Mouse (Mus musculus) CH12.LX (cell line): Measurements from ENCODE around the gene Mrps35. TPM values are rescaled to one million over a fixed set of nuclear protein-coding genes. Genes with fewer than 3 reads are reported as not detected.

Source experiments
- DNase-seq: peaks from one replicate; pipeline ENCODE4 v3.0.0-alpha.2; 2013; ENCODE audit errors: extremely low read depth
- H3K27ac ChIP-seq: 2 replicates; pipeline ENCODE4 v1.5.1; 2012; ENCODE audit warnings: low read depth, mild to moderate bottlenecking, control low read depth, moderate library complexity; ENCODE audit not compliant: insufficient read depth
- H3K27me3 ChIP-seq: replicated peaks from 2 replicates; pipeline ENCODE3; 2012; ENCODE audit warnings: inconsistent platforms
- H3K36me3 ChIP-seq, 2 experiments: replicated peaks in 1 of 2; 2 replicates each; pipeline versions ENCODE3 to v1.6.1; 2012; ENCODE audit warnings: inconsistent platforms in 1 of 2, low read length in 1 of 2, mild to moderate bottlenecking in 1 of 2, mixed read lengths in 1 of 2, moderate library complexity in 1 of 2; ENCODE audit not compliant: control insufficient read depth in 1 of 2, insufficient read depth in 1 of 2
- H3K4me1 ChIP-seq, 2 experiments: 2 replicates each; pipeline ENCODE4 v1.6.1; 2012; ENCODE audit warnings: inconsistent platforms in 1 of 2, moderate library complexity in 1 of 2; ENCODE audit not compliant: insufficient read depth in 2 of 2, control insufficient read depth in 1 of 2
- H3K4me2 ChIP-seq: 2 replicates; pipeline ENCODE4 v1.6.1; 2012; ENCODE audit warnings: low read depth, mild to moderate bottlenecking, control low read depth; ENCODE audit not compliant: poor library complexity, insufficient read depth, severe bottlenecking
- H3K4me3 ChIP-seq, 3 experiments: fragments of 150-350 bp in 1 of 3; sonication (generic) in 1 of 3; replicated peaks in 1 of 3; 2 replicates each; pipeline versions ENCODE3 to v1.5.1; 2011 to 2012; ENCODE audit warnings: low read depth in 2 of 3, low read length in 2 of 3, mild to moderate bottlenecking in 2 of 3, moderate library complexity in 2 of 3, control low read depth in 1 of 3, improper control_type of control experiment in 1 of 3, inconsistent platforms in 1 of 3, mixed read lengths in 1 of 3; ENCODE audit not compliant: poor library complexity in 1 of 3
- H3K79me2 ChIP-seq: replicated peaks from 2 replicates; pipeline ENCODE4 v1.6.1; 2012; ENCODE audit warnings: mild to moderate bottlenecking, moderate library complexity; ENCODE audit not compliant: control insufficient read depth, poor library complexity, insufficient read depth, severe bottlenecking; ENCODE audit errors: extremely low read depth
- H3K9ac ChIP-seq: 2 replicates; pipeline ENCODE4 v1.6.1; 2012; ENCODE audit warnings: low read depth, mild to moderate bottlenecking, control low read depth, moderate library complexity; ENCODE audit not compliant: insufficient read depth
- H3K9me3 ChIP-seq: replicated peaks from 2 replicates; pipeline ENCODE3; 2012; ENCODE audit warnings: low read length, inconsistent platforms, mixed read lengths
- CHD2 ChIP-seq: IDR thresholded peaks from 2 replicates; pipeline ENCODE4 v1.6.1; 2011; ENCODE audit warnings: low read length, improper control_type of control experiment
- JUN ChIP-seq: IDR thresholded peaks from 2 replicates; pipeline ENCODE4 v1.6.1; 2011; ENCODE audit warnings: low read depth, mild to moderate bottlenecking, low read length, improper control_type of control experiment, moderate library complexity; ENCODE audit not compliant: insufficient read depth
- KAT2A ChIP-seq: IDR thresholded peaks from 2 replicates; pipeline ENCODE4 v1.6.1; 2012; ENCODE audit warnings: low read length, improper control_type of control experiment, inconsistent platforms; ENCODE audit not compliant: insufficient replicate concordance
- MAFK ChIP-seq: IDR thresholded peaks from 2 replicates; pipeline ENCODE4 v1.6.1; 2011; ENCODE audit warnings: low read length, improper control_type of control experiment; ENCODE audit not compliant: insufficient replicate concordance
- MAX ChIP-seq: IDR thresholded peaks from 2 replicates; pipeline ENCODE4 v1.6.1; 2011; ENCODE audit warnings: low read length, improper control_type of control experiment
- MYC ChIP-seq: IDR thresholded peaks from 2 replicates; pipeline ENCODE4 v1.6.1; 2011; ENCODE audit warnings: low read depth, mild to moderate bottlenecking, improper control_type of control experiment, low read length
- NELFE ChIP-seq: IDR thresholded peaks from 2 replicates; pipeline ENCODE4 v1.6.1; 2011; ENCODE audit warnings: low read depth, low read length, improper control_type of control experiment
- RAD21 ChIP-seq: IDR thresholded peaks from 2 replicates; pipeline ENCODE4 v1.6.1; 2011; ENCODE audit warnings: low read depth, mild to moderate bottlenecking, low read length, improper control_type of control experiment, moderate library complexity
- RCOR1 ChIP-seq: conservative IDR thresholded peaks from 2 replicates; pipeline ENCODE4 v1.6.1; 2012; ENCODE audit warnings: low read depth, mild to moderate bottlenecking, inconsistent platforms, low read length, improper control_type of control experiment
- SIN3A ChIP-seq: IDR thresholded peaks from 2 replicates; pipeline ENCODE4 v1.6.1; 2012; ENCODE audit warnings: low read length, improper control_type of control experiment, inconsistent platforms
- SMC3 ChIP-seq: IDR thresholded peaks from 2 replicates; pipeline ENCODE4 v1.6.1; 2011; ENCODE audit warnings: low read depth, low read length, improper control_type of control experiment
- TBP ChIP-seq: conservative IDR thresholded peaks from 2 replicates; pipeline ENCODE4 v1.6.1; 2011; ENCODE audit warnings: low read depth, low read length, improper control_type of control experiment
- TCF12 ChIP-seq: IDR thresholded peaks from 2 replicates; pipeline ENCODE4 v1.6.1; 2014; ENCODE audit warnings: low read depth, mild to moderate bottlenecking, inconsistent platforms, low read length, improper control_type of control experiment
- UBTF ChIP-seq: IDR thresholded peaks from 2 replicates; pipeline ENCODE4 v1.6.1; 2012; ENCODE audit warnings: low read depth, mild to moderate bottlenecking, inconsistent platforms, low read length, improper control_type of control experiment, moderate library complexity
- ZC3H11A ChIP-seq: IDR thresholded peaks from 2 replicates; pipeline ENCODE4 v1.6.1; 2012; ENCODE audit warnings: low read depth, mild to moderate bottlenecking, inconsistent platforms, low read length, improper control_type of control experiment
- dilution Hi-C: fragments of 300-500 bp; cut with MboI; formaldehyde crosslinking; loops from 2 replicates; pipeline ENCODE4 v1.14.3; 2020; ENCODE audit warnings: low sequenced_read_pairs; ENCODE audit not compliant: extremely low pct_unique_long_range_greater_than_20kb, extremely low pct_ligation_motif_present
- in situ Hi-C: fragments of 300-500 bp; cut with MboI; formaldehyde crosslinking; loops from 3 replicates; pipeline ENCODE4 v1.14.3; 2019; ENCODE audit warnings: low sequenced_read_pairs, low pct_ligation_motif_present, low pct_unique_long_range_greater_than_20kb, mixed read lengths
- polyA plus RNA-seq: library from polyadenylated mRNA; unstranded; fragments of >175 nt; gene quantifications from 2 replicates; pipeline ENCODE4 v1.2.1, GENCODE M21; 2012; ENCODE audit warnings: low read depth; ENCODE audit not compliant: insufficient read length
- total RNA-seq, 2 experiments: library from RNA; depleted of rRNA; stranded (reverse); fragments of 300-350 nt in 1 of 2; fragments of >200 nt in 1 of 2; gene quantifications; 2 replicates each; pipeline ENCODE4 v1.2.3; 2012 to 2014

Mrps35 gene
- total and polyA plus RNA-seq, 3 experiments: 36.6 to 141 (median 84.2) TPM

DNA sequence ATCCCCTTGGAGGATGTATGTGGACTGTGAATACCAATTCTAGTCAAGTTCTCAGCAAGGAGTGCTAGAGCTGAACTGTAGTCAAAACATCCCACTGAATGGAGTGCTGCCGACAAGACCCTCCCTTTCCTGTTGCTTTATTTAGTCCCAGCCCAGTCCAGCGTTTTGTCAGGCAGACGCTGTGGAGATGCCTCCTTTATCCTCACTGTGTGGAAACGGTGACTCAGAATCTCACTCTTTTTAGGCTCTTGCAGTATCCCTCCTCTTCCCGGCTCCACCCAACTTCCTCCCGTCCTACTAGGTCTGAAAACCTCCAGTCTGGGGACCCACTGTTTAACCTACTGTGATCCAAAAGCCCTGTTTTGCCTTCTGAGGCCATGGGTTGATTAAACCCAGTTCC lies 78.8 kb downstream of the Mrps35 start:
- Histone ChIP-seq H3K36me3 (no peaks in the 10 kb centered on the region), H3K9me3 (no peaks in the 10 kb centered on the region), H3K79me2 (no peaks in the 10 kb centered on the region), H3K4me2 (no peak overlapping the region), H3K4me1 (peaks cover 41 to 56% of the 10 kb centered on the region in 2 experiments), H3K4me3 (no peak overlapping the region), H3K27ac (no peak overlapping the region; the same call in 1 of the 2 replicates), H3K27me3 (no peaks in the 10 kb centered on the region), H3K9ac (0 out of 2 replicates have a peak overlapping the region, but pooled peaks have one; percentile 49)
- no peak for DNase-seq
- TF ChIP-seq MAFK (no peak), SIN3A (no peak), UBTF (no peak), KAT2A (no peak), TCF12 (no peak), RAD21 (no peak), MAX (no peak), MYC (no peak), SMC3 (no peak), TBP (no peak), CHD2 (no peak), ZC3H11A (no peak), NELFE (no peak), RCOR1 (no peak), JUN (no peak)
- dilution Hi-C loops: no loop called here
- in situ Hi-C loops: no loop called here

Other genes starting within 250 kb of the Mrps35 start
- gene Arntl2, start 246.7 kb upstream of the Mrps35 start, total RNA-seq (2012; rRNA removed): not detected in 2 replicates
- 0.07 TPM in 1 of 2 replicates, not detected in the other for gene Arntl2, start 246.7 kb upstream of the Mrps35 start, total RNA-seq (2014; rRNA removed)
- not detected in 2 replicates for gene Arntl2, start 246.7 kb upstream of the Mrps35 start, polyA plus RNA-seq
- not detected in 2 replicates for gene Smco2, start 192.7 kb upstream of the Mrps35 start, total RNA-seq (2012; rRNA removed)
- not detected in 2 replicates for gene Smco2, start 192.7 kb upstream of the Mrps35 start, total RNA-seq (2014; rRNA removed)
- not detected in 2 replicates for gene Smco2, start 192.7 kb upstream of the Mrps35 start, polyA plus RNA-seq
- gene Ppfibp1, start 154.3 kb upstream of the Mrps35 start, total RNA-seq (2012; rRNA removed): 20.9 and 23.4 TPM in 2 replicates
- 28.2 and 31.4 TPM in 2 replicates for gene Ppfibp1, start 154.3 kb upstream of the Mrps35 start, total RNA-seq (2014; rRNA removed)
- 28.2 and 33.1 TPM in 2 replicates for gene Ppfibp1, start 154.3 kb upstream of the Mrps35 start, polyA plus RNA-seq
- not detected in 2 replicates for gene 1700034J05Rik, start 88.3 kb upstream of the Mrps35 start, total RNA-seq (2012; rRNA removed)
- not detected in 2 replicates for gene 1700034J05Rik, start 88.3 kb upstream of the Mrps35 start, total RNA-seq (2014; rRNA removed)
- gene 1700034J05Rik, start 88.3 kb upstream of the Mrps35 start, polyA plus RNA-seq: not detected in 2 replicates
- 0.08 and 0.38 TPM in 2 replicates for gene Rep15, start 10.2 kb upstream of the Mrps35 start, total RNA-seq (2012; rRNA removed)
- gene Rep15, start 10.2 kb upstream of the Mrps35 start, total RNA-seq (2014; rRNA removed): not detected in 2 replicates
- 0.14 TPM in 1 of 2 replicates, not detected in the other for gene Rep15, start 10.2 kb upstream of the Mrps35 start, polyA plus RNA-seq
- not detected in 2 replicates for gene Mansc4, start 44.3 kb downstream of the Mrps35 start, total RNA-seq (2012; rRNA removed)
- not detected in 2 replicates for gene Mansc4, start 44.3 kb downstream of the Mrps35 start, total RNA-seq (2014; rRNA removed)
- 0.20 TPM in 1 of 2 replicates, not detected in the other for gene Mansc4, start 44.3 kb downstream of the Mrps35 start, polyA plus RNA-seq
- 7.4 and 8.0 TPM in 2 replicates for gene Klhl42, start 48.6 kb downstream of the Mrps35 start, total RNA-seq (2012; rRNA removed)
- 3.6 and 4.5 TPM in 2 replicates for gene Klhl42, start 48.6 kb downstream of the Mrps35 start, total RNA-seq (2014; rRNA removed)
- gene Klhl42, start 48.6 kb downstream of the Mrps35 start, polyA plus RNA-seq: 2.5 and 2.7 TPM in 2 replicates
- not detected in 2 replicates for gene Pthlh, start 221.4 kb downstream of the Mrps35 start, total RNA-seq (2012; rRNA removed)
- not detected in 2 replicates for gene Pthlh, start 221.4 kb downstream of the Mrps35 start, total RNA-seq (2014; rRNA removed)
- gene Pthlh, start 221.4 kb downstream of the Mrps35 start, polyA plus RNA-seq: not detected in 2 replicates